Mouse (Mus musculus): ENCODE measurements around the gene Dusp18. TPM values are rescaled to one million over a fixed set of nuclear protein-coding genes. Genes with fewer than 3 reads are reported as not detected.

Gene Dusp18
- total RNA-seq, 1 experiment, result 1.4 TPM

DNA sequence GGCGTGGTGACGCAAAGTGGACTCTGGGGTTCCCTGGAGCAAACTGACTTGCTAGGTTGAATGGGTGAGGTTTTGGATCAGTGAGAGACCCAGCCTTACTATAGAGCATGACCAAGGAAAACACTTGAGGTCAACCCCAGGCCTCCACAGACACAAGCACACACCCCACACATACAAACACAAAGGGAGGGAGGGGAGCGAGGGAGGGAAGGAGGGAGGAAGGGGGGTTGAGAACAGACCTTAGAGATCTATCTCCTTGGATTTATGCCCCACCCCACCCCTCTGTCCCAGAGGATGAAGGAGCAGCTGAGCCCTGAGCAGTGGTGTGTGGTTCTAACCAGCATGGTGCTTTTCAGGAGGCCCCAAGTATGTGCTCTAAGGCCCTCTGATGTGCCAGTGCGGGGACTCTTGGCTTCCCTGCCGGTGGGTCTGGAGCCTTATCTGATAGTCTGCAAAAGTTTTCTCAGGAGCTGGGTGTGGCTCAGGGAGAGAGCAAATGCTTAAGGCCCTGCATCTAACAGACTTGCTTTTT is 44.2 kb upstream of the Dusp18 start:
- TF ChIP-seq ZNF384 (IDR thresholded peaks at IDR 0.05; ENCODE audit: low read depth, low read length), result no peak
- TF ChIP-seq CHD2 (IDR thresholded peaks at IDR 0.05; ENCODE audit: low read depth, low read length), result no peak
- TF ChIP-seq ZC3H11A (IDR thresholded peaks at IDR 0.05; ENCODE audit: borderline replicate concordance, low read depth, low read length), result no peak
- no peak for TF ChIP-seq MAFK (IDR thresholded peaks at IDR 0.05; ENCODE audit: insufficient read depth, low read depth, low read length)
- TF ChIP-seq HCFC1 (IDR thresholded peaks at IDR 0.05; ENCODE audit: borderline replicate concordance, insufficient read depth, low read length), result no peak
- Histone ChIP-seq H3K4me3 (ENCODE audit: insufficient read depth in 1 of 2, low read depth in 1 of 2, low read length in 2 of 2, poor library complexity in 1 of 2, severe bottlenecking in 1 of 2) (no peak overlapping the region), H3K9ac (ENCODE audit: insufficient read depth, low read depth, low read length, poor library complexity, severe bottlenecking) (no peak overlapping the region), H3K27ac (ENCODE audit: insufficient read depth, low read depth, low read length, poor library complexity, severe bottlenecking) (no peak overlapping the region), H3K36me3 (ENCODE audit: control insufficient read depth, insufficient read depth, low read length, poor library complexity, severe bottlenecking) (no peaks in the 10 kb centered on the region), H3K9me3 (ENCODE audit: control insufficient read depth, insufficient read depth, low read depth, low read length) (no peaks in the 10 kb centered on the region), H3K4me1 (ENCODE audit: control insufficient read depth in 2 of 2, insufficient read depth in 2 of 2, low read length in 2 of 2, poor library complexity in 1 of 2) (peaks cover 2 to 14% of the 10 kb centered on the region in 2 experiments; a peak in 1 of 4 replicates)
- in situ Hi-C loops (cut with MboI; ENCODE audit: low sequenced_read_pairs in 2 of 2, unreplicated experiment in 2 of 2), result no loop called here
- no peak for DNase-seq (ENCODE audit: low read depth, low spot score)

DNA sequence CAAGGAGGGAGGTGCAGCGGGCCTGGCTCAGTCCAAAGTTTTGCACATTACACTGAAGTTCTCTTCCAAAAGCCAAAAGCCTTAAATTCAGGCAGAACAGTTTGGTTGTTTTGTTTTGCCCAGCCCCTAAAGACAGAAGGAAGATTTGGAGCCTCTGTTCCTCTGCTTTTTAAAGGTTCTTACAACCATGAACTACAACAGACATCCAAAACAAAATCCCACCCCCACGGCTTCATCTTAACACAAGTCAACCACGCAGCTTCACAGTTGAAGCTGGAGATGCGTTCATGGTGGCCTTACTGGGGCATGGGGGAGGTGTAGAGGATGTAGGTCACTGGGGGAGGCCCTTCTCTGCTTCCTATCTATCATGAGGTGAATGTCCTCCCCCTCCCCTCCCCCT is 43.2 kb upstream of the Dusp18 start:
- no peak for TF ChIP-seq CHD2 (IDR thresholded peaks at IDR 0.05; ENCODE audit: low read depth, low read length)
- DNase-seq (ENCODE audit: low read depth, low spot score), result no peak
- H3K9me3 ChIP-seq (ENCODE audit: control insufficient read depth, insufficient read depth, low read depth, low read length), result no peaks in the 10 kb centered on the region
- no peaks in the 10 kb centered on the region for H3K36me3 ChIP-seq (ENCODE audit: control insufficient read depth, insufficient read depth, low read length, poor library complexity, severe bottlenecking)
- no peak overlapping the region for H3K4me3 ChIP-seq (ENCODE audit: insufficient read depth in 1 of 2, low read depth in 1 of 2, low read length in 2 of 2, poor library complexity in 1 of 2, severe bottlenecking in 1 of 2)
- H3K4me1 ChIP-seq (ENCODE audit: control insufficient read depth in 2 of 2, insufficient read depth in 2 of 2, low read length in 2 of 2, poor library complexity in 1 of 2), result peaks cover 2 to 14% of the 10 kb centered on the region in 2 experiments; a peak in 1 of 4 replicates
- no peak overlapping the region for H3K9ac ChIP-seq (ENCODE audit: insufficient read depth, low read depth, low read length, poor library complexity, severe bottlenecking)
- in situ Hi-C loops (cut with MboI; ENCODE audit: low sequenced_read_pairs in 2 of 2, unreplicated experiment in 2 of 2), result no loop called here
- no peak overlapping the region for H3K27ac ChIP-seq (ENCODE audit: insufficient read depth, low read depth, low read length, poor library complexity, severe bottlenecking)

DNA sequence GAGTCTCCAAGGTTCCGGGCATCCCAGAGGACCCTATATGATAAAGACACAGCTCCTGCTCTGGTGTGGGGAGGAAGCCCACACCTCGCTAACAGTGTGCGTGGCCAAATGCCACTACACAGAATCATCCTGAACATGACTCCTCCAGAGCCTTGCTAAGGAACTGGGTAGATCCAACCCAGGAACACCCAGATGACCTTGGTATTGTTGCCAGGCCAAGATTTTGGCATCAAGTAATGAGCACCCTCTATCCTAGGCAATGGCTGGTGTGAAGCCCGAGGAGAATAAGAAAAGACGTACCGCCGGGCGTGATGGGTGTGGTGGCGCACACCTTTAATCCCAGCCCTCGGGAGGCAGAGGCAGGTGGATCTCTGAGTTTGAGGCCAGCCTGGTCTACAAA is 42.0 kb upstream of the Dusp18 start:
- Histone ChIP-seq H3K27ac (ENCODE audit: insufficient read depth, low read depth, low read length, poor library complexity, severe bottlenecking) (no peak overlapping the region), H3K36me3 (ENCODE audit: control insufficient read depth, insufficient read depth, low read length, poor library complexity, severe bottlenecking) (no peaks in the 10 kb centered on the region), H3K9me3 (ENCODE audit: control insufficient read depth, insufficient read depth, low read depth, low read length) (no peaks in the 10 kb centered on the region), H3K9ac (ENCODE audit: insufficient read depth, low read depth, low read length, poor library complexity, severe bottlenecking) (no peak overlapping the region), H3K4me1 (ENCODE audit: control insufficient read depth in 2 of 2, insufficient read depth in 2 of 2, low read length in 2 of 2, poor library complexity in 1 of 2) (peaks cover 2 to 12% of the 10 kb centered on the region in 2 experiments; a peak in 1 of 4 replicates), H3K4me3 (ENCODE audit: insufficient read depth in 1 of 2, low read depth in 1 of 2, low read length in 2 of 2, poor library complexity in 1 of 2, severe bottlenecking in 1 of 2) (no peak overlapping the region)
- in situ Hi-C loops (cut with MboI; ENCODE audit: low sequenced_read_pairs in 2 of 2, unreplicated experiment in 2 of 2), result no loop called here
- no peak for TF ChIP-seq CHD2 (IDR thresholded peaks at IDR 0.05; ENCODE audit: low read depth, low read length)
- no peak for TF ChIP-seq HCFC1 (IDR thresholded peaks at IDR 0.05; ENCODE audit: borderline replicate concordance, insufficient read depth, low read length)
- no peak for TF ChIP-seq ZNF384 (IDR thresholded peaks at IDR 0.05; ENCODE audit: low read depth, low read length)
- TF ChIP-seq MAFK (IDR thresholded peaks at IDR 0.05; ENCODE audit: insufficient read depth, low read depth, low read length), result no peak
- TF ChIP-seq ZC3H11A (IDR thresholded peaks at IDR 0.05; ENCODE audit: borderline replicate concordance, low read depth, low read length), result no peak
- DNase-seq (ENCODE audit: low read depth, low spot score), result no peak

DNA sequence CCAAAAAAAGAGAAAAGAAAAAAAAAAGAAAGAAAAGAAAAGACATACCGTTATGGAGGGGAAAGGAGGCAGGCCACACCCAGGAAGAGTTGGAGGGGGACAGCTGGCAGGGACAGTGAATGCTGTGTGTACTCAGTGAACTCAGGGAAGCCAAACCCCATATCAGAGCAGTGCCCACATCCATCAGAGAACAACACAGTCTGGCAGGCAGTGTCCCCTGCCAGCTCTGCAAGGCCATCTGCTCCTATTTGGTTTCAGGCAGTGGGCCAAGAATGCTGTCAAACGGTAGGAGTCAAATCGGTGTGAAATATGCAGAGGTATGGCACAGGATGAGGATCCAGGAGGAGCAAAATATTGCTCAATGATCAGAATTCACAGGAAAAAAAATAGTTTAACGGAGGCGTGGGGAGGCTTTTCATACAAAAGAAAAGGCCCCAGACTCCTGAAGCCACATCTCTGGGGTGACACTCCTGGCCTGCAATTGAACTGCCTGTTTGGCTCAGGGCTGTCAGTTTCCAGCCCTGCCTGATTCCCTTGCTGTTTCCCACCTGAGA is 41.5 kb upstream of the Dusp18 start:
- Histone ChIP-seq H3K36me3 (ENCODE audit: control insufficient read depth, insufficient read depth, low read length, poor library complexity, severe bottlenecking) (no peaks in the 10 kb centered on the region), H3K9ac (ENCODE audit: insufficient read depth, low read depth, low read length, poor library complexity, severe bottlenecking) (no peak overlapping the region), H3K4me3 (ENCODE audit: insufficient read depth in 1 of 2, low read depth in 1 of 2, low read length in 2 of 2, poor library complexity in 1 of 2, severe bottlenecking in 1 of 2) (no peak overlapping the region), H3K27ac (ENCODE audit: insufficient read depth, low read depth, low read length, poor library complexity, severe bottlenecking) (no peak overlapping the region), H3K4me1 (ENCODE audit: control insufficient read depth in 2 of 2, insufficient read depth in 2 of 2, low read length in 2 of 2, poor library complexity in 1 of 2) (peaks cover 2 to 10% of the 10 kb centered on the region in 2 experiments; a peak in 1 of 4 replicates), H3K9me3 (ENCODE audit: control insufficient read depth, insufficient read depth, low read depth, low read length) (no peaks in the 10 kb centered on the region)
- no peak for DNase-seq (ENCODE audit: low read depth, low spot score)
- TF ChIP-seq ZNF384 (IDR thresholded peaks at IDR 0.05; ENCODE audit: low read depth, low read length) (no peak), ZC3H11A (IDR thresholded peaks at IDR 0.05; ENCODE audit: borderline replicate concordance, low read depth, low read length) (no peak), CHD2 (IDR thresholded peaks at IDR 0.05; ENCODE audit: low read depth, low read length) (no peak), MAFK (IDR thresholded peaks at IDR 0.05; ENCODE audit: insufficient read depth, low read depth, low read length) (no peak), HCFC1 (IDR thresholded peaks at IDR 0.05; ENCODE audit: borderline replicate concordance, insufficient read depth, low read length) (no peak)
- in situ Hi-C loops (cut with MboI; ENCODE audit: low sequenced_read_pairs in 2 of 2, unreplicated experiment in 2 of 2), result no loop called here

DNA sequence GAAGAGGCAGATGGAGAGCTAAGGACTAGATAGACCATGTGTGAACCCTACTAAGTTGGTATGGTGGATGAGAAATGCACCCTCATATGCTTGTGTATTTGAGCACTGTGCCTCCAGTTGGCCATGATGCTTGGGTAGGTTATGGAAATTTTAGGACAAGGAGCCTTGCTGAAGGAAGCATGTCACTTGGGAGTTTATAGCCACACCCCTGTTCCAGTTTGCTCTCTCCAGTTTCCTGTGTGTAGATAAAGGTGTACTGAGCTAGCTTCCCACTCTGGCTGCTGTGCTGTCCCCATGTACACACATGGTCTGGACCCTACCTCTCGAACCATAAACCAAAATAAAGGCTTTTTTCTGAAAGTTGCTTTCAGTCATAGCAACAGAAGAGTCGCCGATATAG is 40.9 kb upstream of the Dusp18 start:
- Histone ChIP-seq H3K27ac (ENCODE audit: insufficient read depth, low read depth, low read length, poor library complexity, severe bottlenecking) (no peak overlapping the region), H3K4me3 (ENCODE audit: insufficient read depth in 1 of 2, low read depth in 1 of 2, low read length in 2 of 2, poor library complexity in 1 of 2, severe bottlenecking in 1 of 2) (no peak overlapping the region), H3K4me1 (ENCODE audit: control insufficient read depth in 2 of 2, insufficient read depth in 2 of 2, low read length in 2 of 2, poor library complexity in 1 of 2) (peaks cover 2 to 9% of the 10 kb centered on the region in 2 experiments; a peak in 1 of 4 replicates), H3K36me3 (ENCODE audit: control insufficient read depth, insufficient read depth, low read length, poor library complexity, severe bottlenecking) (no peaks in the 10 kb centered on the region), H3K9ac (ENCODE audit: insufficient read depth, low read depth, low read length, poor library complexity, severe bottlenecking) (no peak overlapping the region), H3K9me3 (ENCODE audit: control insufficient read depth, insufficient read depth, low read depth, low read length) (no peaks in the 10 kb centered on the region)
- DNase-seq (ENCODE audit: low read depth, low spot score), result no peak
- TF ChIP-seq MAFK (IDR thresholded peaks at IDR 0.05; ENCODE audit: insufficient read depth, low read depth, low read length) (no peak), ZNF384 (IDR thresholded peaks at IDR 0.05; ENCODE audit: low read depth, low read length) (no peak), HCFC1 (IDR thresholded peaks at IDR 0.05; ENCODE audit: borderline replicate concordance, insufficient read depth, low read length) (no peak), ZC3H11A (IDR thresholded peaks at IDR 0.05; ENCODE audit: borderline replicate concordance, low read depth, low read length) (no peak), CHD2 (IDR thresholded peaks at IDR 0.05; ENCODE audit: low read depth, low read length) (no peak)
- in situ Hi-C loops (cut with MboI; ENCODE audit: low sequenced_read_pairs in 2 of 2, unreplicated experiment in 2 of 2), result no loop called here

Data from ES-E14 (cell line).